Mouse (Mus musculus) G1E (cell line): Measurements from ENCODE around the gene Ccdc88c. TPM values are rescaled to one million over a fixed set of nuclear protein-coding genes. Genes with fewer than 3 reads are reported as not detected.

Experiments
- ATAC-seq: 2 replicates; pipeline ENCODE4 v1.8.0; 2016; ENCODE audit warnings: mild to moderate bottlenecking; ENCODE audit not compliant: insufficient number of reproducible peaks, poor library complexity, low FRiP score, severe bottlenecking; ENCODE audit errors: extremely low read depth
- DNase-seq: peaks from one replicate; pipeline ENCODE4 v3.0.0; 2012; ENCODE audit warnings: low spot score
- H3K27me3 ChIP-seq: 2 replicates; pipeline ENCODE4 v1.6.1; 2012; ENCODE audit warnings: mild to moderate bottlenecking, low read length, inconsistent platforms; ENCODE audit not compliant: insufficient read depth
- H3K36me3 ChIP-seq: replicated peaks from 2 replicates; pipeline ENCODE3; 2012; ENCODE audit warnings: mild to moderate bottlenecking, inconsistent platforms
- H3K4me1 ChIP-seq: 2 replicates; pipeline ENCODE4 v1.6.1; 2012; ENCODE audit warnings: low read depth, low read length, inconsistent platforms, mixed read lengths; ENCODE audit not compliant: insufficient read depth
- H3K4me3 ChIP-seq: 2 replicates; pipeline ENCODE4 v1.5.1; 2012; ENCODE audit warnings: low read depth, mild to moderate bottlenecking, inconsistent platforms, low read length, moderate library complexity, mixed read lengths
- H3K9me3 ChIP-seq: replicated peaks from 2 replicates; pipeline ENCODE4 v1.6.1; 2012; ENCODE audit warnings: inconsistent platforms
- CTCF ChIP-seq: IDR thresholded peaks from 2 replicates; pipeline ENCODE4 v1.5.1; 2012; ENCODE audit warnings: low read depth, low read length, inconsistent platforms, mixed read lengths
- GATA1 ChIP-seq: IDR thresholded peaks from 2 replicates; pipeline ENCODE4 v1.6.1; 2012; ENCODE audit warnings: borderline replicate concordance, low read length, inconsistent platforms, mixed read lengths
- GATA2 ChIP-seq: IDR thresholded peaks from 2 replicates; pipeline ENCODE4 v1.6.1; 2012; ENCODE audit warnings: low read depth, low read length, inconsistent platforms, borderline replicate concordance
- POLR2AphosphoS5 ChIP-seq: IDR thresholded peaks from 2 replicates; pipeline ENCODE4 v1.6.1; 2012; ENCODE audit warnings: low read depth, low read length, inconsistent platforms; ENCODE audit not compliant: insufficient replicate concordance
- TAL1 ChIP-seq: conservative IDR thresholded peaks from 2 replicates; pipeline ENCODE4 v1.6.1; 2012; ENCODE audit warnings: low read depth, low read length, inconsistent platforms, mixed read lengths
- polyA plus RNA-seq: library from polyadenylated mRNA; stranded (reverse); fragments of >175 nt; gene quantifications from 2 replicates; pipeline ENCODE4 v1.2.3, GENCODE M21; 2012
- total RNA-seq, 2 experiments: library from RNA; stranded (forward) in 1 of 2; stranded (reverse) in 1 of 2; fragments of 200-1000 nt in 1 of 2; fragments of >200 nt in 1 of 2; fragmentation: Nextera tagmentation in 1 of 2; gene quantifications; 2 replicates each; pipeline ENCODE4 v1.2.3; 2014 to 2017

The Ccdc88c gene
- total and polyA plus RNA-seq, 3 experiments, result 9.2 to 31.0 (median 22.7) TPM

- H3K27me3 ChIP-seq, result no peaks in the 10 kb centered on the region
- no peak for ATAC-seq
- DNase-seq, result no peak
- no peak overlapping the region for H3K4me3 ChIP-seq
- peaks cover 2% of the 10 kb centered on the region; the same call in 1 of the 2 replicates for H3K9me3 ChIP-seq
- peaks cover 73% of the 10 kb centered on the region for H3K36me3 ChIP-seq
- TF ChIP-seq GATA2, result no peak
- peaks cover 13% of the 10 kb centered on the region for H3K4me1 ChIP-seq
Observed at GRCm38 (mm10) chr12:100989780-100990288, 39.0 kb downstream of the Ccdc88c start.

DNA sequence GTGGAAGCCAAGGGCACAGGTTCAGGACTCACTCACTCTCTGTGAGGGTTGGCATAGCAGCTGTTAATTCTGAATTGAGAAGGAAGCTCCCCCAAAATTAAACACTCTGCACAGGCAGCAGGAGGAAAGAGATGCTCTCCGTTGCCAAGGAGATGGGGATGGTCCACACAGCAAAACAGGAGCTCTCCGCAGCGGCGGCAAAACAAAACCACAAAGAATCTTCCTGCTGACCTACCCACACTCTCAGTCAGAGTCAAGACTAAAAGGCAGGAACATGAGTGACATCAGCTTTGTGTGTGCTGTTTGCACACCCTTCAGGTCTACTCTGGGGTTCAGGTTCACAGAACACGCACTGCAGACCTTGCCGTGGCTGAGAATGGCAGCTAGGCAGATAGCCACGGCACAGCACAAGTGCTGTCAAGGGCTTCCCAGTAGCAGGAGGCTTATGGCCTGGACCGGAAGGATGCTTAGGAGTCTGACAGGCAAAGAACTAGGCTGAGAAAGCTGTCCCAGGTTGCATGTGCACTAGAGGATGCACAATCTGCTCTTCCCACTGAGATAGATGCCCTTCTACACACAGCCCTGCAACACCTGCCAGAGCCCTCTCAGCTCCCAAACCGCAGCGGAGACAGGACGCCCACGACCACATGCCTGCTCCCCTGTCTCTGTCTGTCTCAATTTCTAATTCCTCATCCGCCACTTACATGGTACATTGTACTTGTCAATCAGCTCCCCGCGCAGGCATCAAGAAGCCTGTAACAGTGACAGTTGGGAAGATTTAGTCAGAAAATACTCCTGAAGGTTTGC, 40.3 kb downstream of the Ccdc88c start:
- no peak overlapping the region for H3K4me3 ChIP-seq
- H3K36me3 ChIP-seq, result peaks cover 73% of the 10 kb centered on the region
- H3K27me3 ChIP-seq, result no peaks in the 10 kb centered on the region
- peaks cover 13% of the 10 kb centered on the region for H3K4me1 ChIP-seq
- DNase-seq (no peak), ATAC-seq (no peak)
- TF ChIP-seq GATA1 (no peak), TAL1 (no peak)
- peaks cover 2% of the 10 kb centered on the region; the same call in 1 of the 2 replicates for H3K9me3 ChIP-seq

- Histone ChIP-seq H3K4me1 (peaks cover 11% of the 10 kb centered on the region), H3K27me3 (no peaks in the 10 kb centered on the region), H3K9me3 (peaks cover 2% of the 10 kb centered on the region; the same call in 1 of the 2 replicates), H3K36me3 (peaks cover 73% of the 10 kb centered on the region), H3K4me3 (no peak overlapping the region)
- TF ChIP-seq CTCF (no peak), POLR2AphosphoS5 (no peak), TAL1 (no peak), GATA1 (no peak), GATA2 (no peak)
- DNase-seq (no peak), ATAC-seq (no peak)
Observed at GRCm38 (mm10) chr12:100986423-100986822, 42.4 kb downstream of the Ccdc88c start.

- TF ChIP-seq TAL1 (no peak), CTCF (no peak), GATA2 (no peak), POLR2AphosphoS5 (no peak), GATA1 (no peak)
- H3K4me1 ChIP-seq, result peaks cover 10% of the 10 kb centered on the region
- no peak overlapping the region for H3K4me3 ChIP-seq
- peaks cover 2% of the 10 kb centered on the region; the same call in 1 of the 2 replicates for H3K9me3 ChIP-seq
- peaks cover 74% of the 10 kb centered on the region for H3K36me3 ChIP-seq
- DNase-seq (no peak), ATAC-seq (no peak)
- no peaks in the 10 kb centered on the region for H3K27me3 ChIP-seq
Observed at GRCm38 (mm10) chr12:100985793-100986157, 43.1 kb downstream of the Ccdc88c start.

DNA sequence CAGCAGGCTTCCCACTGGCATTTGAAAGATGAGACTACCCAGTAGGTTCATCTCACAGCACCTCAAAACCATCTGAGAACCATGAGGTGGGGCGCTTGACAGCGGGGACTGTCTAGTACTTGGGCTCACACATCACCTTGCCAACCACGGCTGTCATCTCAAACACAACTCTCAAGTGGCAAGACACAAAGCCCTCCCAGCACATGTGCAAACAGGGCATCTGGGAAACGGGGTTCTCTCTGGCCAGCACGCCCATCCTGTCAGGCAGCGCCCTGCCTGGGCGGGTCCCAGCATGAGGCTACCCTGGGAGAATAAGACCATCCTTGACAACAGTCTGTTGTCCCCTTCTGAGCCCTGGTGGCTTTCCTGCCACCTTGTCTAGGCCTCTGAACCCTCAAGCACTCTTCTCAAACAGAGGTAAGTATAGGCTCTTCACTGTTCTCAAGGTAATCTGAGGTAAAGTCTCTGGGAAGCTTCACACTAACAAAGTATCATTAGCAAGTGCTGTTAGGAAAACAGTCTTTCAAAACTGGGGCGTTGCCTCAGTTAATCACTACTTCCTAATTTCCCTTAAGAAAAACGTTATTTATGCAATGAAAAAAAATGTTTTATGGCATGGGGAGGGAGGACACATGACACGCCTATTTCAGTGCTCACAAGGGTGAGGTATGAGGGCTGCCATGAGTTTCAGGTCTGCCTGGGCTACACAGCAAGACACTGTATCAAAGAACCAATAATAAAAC, 43.6 kb downstream of the Ccdc88c start:
- peaks cover 73% of the 10 kb centered on the region for H3K36me3 ChIP-seq
- no peak; the same call in 1 of the 2 replicates for ATAC-seq
- no peaks in the 10 kb centered on the region for H3K27me3 ChIP-seq
- no peak overlapping the region for H3K4me3 ChIP-seq
- H3K4me1 ChIP-seq, result peaks cover 10% of the 10 kb centered on the region
- TF ChIP-seq GATA2, result no peak
- no peak for TF ChIP-seq CTCF
- no peak for TF ChIP-seq POLR2AphosphoS5
- no peak for TF ChIP-seq TAL1
- no peak for TF ChIP-seq GATA1
- DNase-seq, result no peak
- peaks cover 2% of the 10 kb centered on the region; the same call in 1 of the 2 replicates for H3K9me3 ChIP-seq

DNA sequence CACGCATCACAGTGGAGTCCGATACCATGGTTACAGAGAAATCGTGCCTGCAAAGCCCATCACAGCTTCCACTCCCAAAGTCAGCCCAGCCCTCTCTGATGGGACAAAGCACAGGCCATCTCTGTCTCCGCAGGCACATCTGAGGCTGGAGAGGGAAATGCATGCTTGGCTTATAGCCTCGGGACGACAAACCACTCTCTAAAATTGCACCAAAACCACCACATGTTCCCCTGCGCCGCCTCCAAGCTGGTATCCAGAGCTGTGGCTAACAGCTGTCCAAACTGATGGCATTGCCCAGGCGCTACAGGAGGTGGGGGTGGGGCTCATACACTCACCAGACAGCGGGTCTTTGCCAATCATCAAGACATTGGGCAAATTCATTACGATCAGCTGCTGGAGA, 45.3 kb downstream of the Ccdc88c start:
- Histone ChIP-seq H3K4me1 (peaks cover 10% of the 10 kb centered on the region), H3K36me3 (peaks cover 77% of the 10 kb centered on the region), H3K4me3 (no peak overlapping the region), H3K27me3 (no peaks in the 10 kb centered on the region), H3K9me3 (peaks cover 2% of the 10 kb centered on the region; the same call in 1 of the 2 replicates)
- DNase-seq (no peak), ATAC-seq (no peak)
- TF ChIP-seq TAL1, result no peak
- no peak for TF ChIP-seq CTCF
- TF ChIP-seq POLR2AphosphoS5, result no peak
- TF ChIP-seq GATA1, result no peak
- TF ChIP-seq GATA2, result no peak
